Mouse (Mus musculus) left cerebral cortex, postnatal 10 days (tissue): ENCODE data around the gene Zfyve21. TPM values are rescaled to one million over a fixed set of nuclear protein-coding genes. Genes with fewer than 3 reads are reported as not detected.

ENCODE experiments used
- DNase-seq, 2 experiments: peaks; one replicate each; pipeline ENCODE4 v3.0.0; 2021 to 2022; ENCODE audit warnings: low spot score in 2 of 2, mixed read lengths in 1 of 2; ENCODE audit errors: extremely low spot score in 1 of 2
- intact Hi-C: fragments of 180-260 bp; cut with DNase I; formaldehyde crosslinking; loops from one replicate; pipeline ENCODE4 v1.15.1; 2025
- total RNA-seq, 2 experiments: library from RNA; stranded (reverse); gene quantifications; 2 replicates each; pipeline ENCODE4 v1.2.3; 2021

The Zfyve21 gene
- total RNA-seq, 2 experiments from 2014 or later: 14.9 to 19.2 TPM

DNA sequence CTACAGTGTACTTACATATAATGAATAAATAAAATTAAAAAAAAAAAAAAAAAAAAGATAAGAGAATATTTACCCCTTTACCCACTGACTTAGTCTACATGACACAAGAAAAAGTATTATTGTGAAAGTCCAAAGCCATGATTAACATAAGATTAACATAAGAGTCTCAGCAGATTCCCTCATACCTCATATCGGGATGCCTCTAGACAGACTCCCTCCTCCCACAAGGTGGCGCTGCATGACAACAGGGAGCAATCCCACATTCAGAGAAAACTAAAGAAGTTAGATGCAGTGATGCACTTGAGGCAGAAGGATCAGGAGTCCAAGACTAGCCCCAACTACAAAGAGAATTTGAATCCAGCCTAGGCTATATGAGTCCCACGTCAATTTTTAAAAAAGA lies 64.2 kb downstream of the Zfyve21 start:
- DNase-seq: peak; percentile 60 to 87
- intact Hi-C loops: loop anchor here (5.0 to 10.0 kb wide), 2 partner anchors 69 to 217 kb away; no protein-coding TSS in a partner anchor

Other genes starting within 250 kb of the Zfyve21 start
- 100 to 1,000 TPM; 132 to 137 TPM for gene Mark3, start 239.6 kb upstream of the Zfyve21 start, total RNA-seq
- gene Ckb, start 141.8 kb upstream of the Zfyve21 start, total RNA-seq: 1,000 to 10,000 TPM in 1 of 2 experiments, 100 to 1,000 TPM in 1; 966 to 1,046 TPM
- 10 to 100 TPM; 19.2 to 19.5 TPM for gene Trmt61a, start 136.1 kb upstream of the Zfyve21 start, total RNA-seq
- gene Bag5, start 100.9 kb upstream of the Zfyve21 start, total RNA-seq: 10 to 100 TPM; 40.6 to 43.2 TPM
- gene Apopt1, start 100.9 kb upstream of the Zfyve21 start, total RNA-seq: 10 to 100 TPM; 37.9 to 38.6 TPM
- 100 to 1,000 TPM; 901 to 907 TPM for gene Klc1, start 55.3 kb upstream of the Zfyve21 start, total RNA-seq
- 1 to 10 TPM; 3.0 to 3.2 TPM for gene Xrcc3, start 297 bp upstream of the Zfyve21 start, total RNA-seq
- 10 to 100 TPM; 60.8 to 61.3 TPM for gene Ppp1r13b, start 93.9 kb downstream of the Zfyve21 start, total RNA-seq
- 100 to 1,000 TPM; 467 TPM for gene Atp5mpl, start 152.8 kb downstream of the Zfyve21 start, total RNA-seq
- gene Tdrd9, start 157.4 kb downstream of the Zfyve21 start, total RNA-seq: under 1 TPM; 0.26 to 0.88 TPM
- gene Rd3l, start 167.1 kb downstream of the Zfyve21 start, total RNA-seq: not detected